Mouse (Mus musculus) ES-E14 (cell line): ENCODE results near the gene Dmac2.

Experiments
- CHD2 ChIP-seq: IDR thresholded peaks from 2 replicates; pipeline ENCODE4 v1.6.1; 2014; ENCODE audit warnings: mild to moderate bottlenecking, low read depth, low read length, inconsistent platforms
- HCFC1 ChIP-seq: IDR thresholded peaks from 2 replicates; pipeline ENCODE4 v1.6.1; 2012; ENCODE audit warnings: low read length, inconsistent platforms, borderline replicate concordance; ENCODE audit not compliant: insufficient read depth
- MAFK ChIP-seq: IDR thresholded peaks from 2 replicates; pipeline ENCODE4 v1.6.1; 2014; ENCODE audit warnings: mild to moderate bottlenecking, low read depth, low read length, inconsistent platforms; ENCODE audit not compliant: insufficient read depth
- ZC3H11A ChIP-seq: IDR thresholded peaks from 2 replicates; pipeline ENCODE4 v1.6.1; 2012; ENCODE audit warnings: low read depth, mild to moderate bottlenecking, inconsistent platforms, low read length, borderline replicate concordance

DNA sequence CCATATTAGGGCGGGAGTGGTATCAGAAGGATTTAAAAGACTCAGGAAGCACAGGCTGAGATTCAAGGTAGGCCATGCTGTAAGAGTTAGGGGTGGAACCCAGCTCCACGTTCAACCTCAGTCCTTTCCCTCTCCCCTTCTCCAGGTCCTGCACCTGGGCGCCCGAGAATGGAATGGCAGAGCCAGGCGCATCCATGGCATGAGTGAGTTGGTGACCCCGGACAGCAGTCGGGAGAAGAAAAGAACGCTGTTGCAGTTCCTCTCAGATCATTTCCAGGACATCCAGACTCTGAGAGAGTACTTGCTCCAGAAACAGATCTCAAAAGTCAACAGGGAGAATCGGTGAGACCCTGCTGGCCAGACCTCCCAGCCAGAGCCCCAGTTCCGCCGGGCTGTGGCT lies 1.5 kb downstream of the Dmac2 start:
- no peak for TF ChIP-seq MAFK
- no peak for TF ChIP-seq HCFC1
- TF ChIP-seq ZC3H11A, result no peak
- TF ChIP-seq CHD2, result no peak
